Mouse (Mus musculus): ENCODE results near the gene Sap30.

DNA sequence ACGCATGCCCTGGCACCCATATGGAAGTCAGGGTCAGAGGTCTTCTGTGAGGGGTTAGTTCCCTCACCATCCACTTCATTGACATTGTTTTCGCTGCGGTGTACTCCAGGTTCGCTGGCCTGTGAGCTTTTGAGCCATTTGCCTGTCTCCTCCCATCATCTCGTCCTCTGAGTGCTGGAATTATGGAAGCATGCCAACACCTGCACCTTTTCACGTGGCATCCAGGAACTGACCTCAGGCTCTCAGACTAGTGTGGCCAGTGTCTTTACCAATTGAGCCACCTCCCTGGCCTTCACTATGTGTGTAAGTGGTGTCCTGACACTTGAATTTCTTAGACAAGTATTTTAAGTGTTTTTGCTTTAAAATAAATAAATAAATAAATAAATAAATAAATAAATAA, 13.9 kb downstream of the Sap30 start:
- TF ChIP-seq CTCF (IDR thresholded peaks at IDR 0.05; ENCODE audit: borderline replicate concordance, control insufficient read depth, extremely low read depth, insufficient read depth, low read length, poor library complexity) (no peak), POLR2A (IDR thresholded peaks at IDR 0.05; ENCODE audit: control insufficient read depth, extremely low read depth, insufficient read depth, low read length, poor library complexity) (no peak)
